Mouse (Mus musculus): ENCODE measurements around the gene Qk.

DNA sequence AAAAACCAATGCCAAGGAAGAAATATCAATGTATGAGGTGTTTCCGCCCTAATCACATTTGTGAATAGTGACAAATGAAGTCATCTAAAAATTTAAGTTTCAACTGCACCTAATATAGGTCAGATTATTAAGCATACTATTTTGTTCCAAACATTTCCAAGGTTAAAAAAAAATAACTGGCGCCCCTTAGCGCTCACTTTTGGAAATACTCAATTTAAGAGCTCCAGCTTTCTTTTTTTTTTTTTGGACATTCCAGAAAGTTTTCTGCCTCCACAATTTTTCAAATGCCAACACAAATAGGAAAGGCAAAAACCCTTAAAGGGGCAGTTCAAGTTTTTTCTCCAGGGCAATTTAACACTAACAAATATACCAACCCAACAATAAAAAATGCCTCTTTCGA is 2.5 kb downstream of the Qk start:
- peak; percentile 40 for TF ChIP-seq CTCF (conservative IDR thresholded peaks at IDR 0.05; ENCODE audit: low read length)
- no peak for TF ChIP-seq NANOG (IDR thresholded peaks at IDR 0.05; ENCODE audit: borderline replicate concordance, low read length)

Measured in E14TG2a.4 (cell line).